ENCODE assay signal across 9 mouse cellular contexts in the genomic region with DNA sequence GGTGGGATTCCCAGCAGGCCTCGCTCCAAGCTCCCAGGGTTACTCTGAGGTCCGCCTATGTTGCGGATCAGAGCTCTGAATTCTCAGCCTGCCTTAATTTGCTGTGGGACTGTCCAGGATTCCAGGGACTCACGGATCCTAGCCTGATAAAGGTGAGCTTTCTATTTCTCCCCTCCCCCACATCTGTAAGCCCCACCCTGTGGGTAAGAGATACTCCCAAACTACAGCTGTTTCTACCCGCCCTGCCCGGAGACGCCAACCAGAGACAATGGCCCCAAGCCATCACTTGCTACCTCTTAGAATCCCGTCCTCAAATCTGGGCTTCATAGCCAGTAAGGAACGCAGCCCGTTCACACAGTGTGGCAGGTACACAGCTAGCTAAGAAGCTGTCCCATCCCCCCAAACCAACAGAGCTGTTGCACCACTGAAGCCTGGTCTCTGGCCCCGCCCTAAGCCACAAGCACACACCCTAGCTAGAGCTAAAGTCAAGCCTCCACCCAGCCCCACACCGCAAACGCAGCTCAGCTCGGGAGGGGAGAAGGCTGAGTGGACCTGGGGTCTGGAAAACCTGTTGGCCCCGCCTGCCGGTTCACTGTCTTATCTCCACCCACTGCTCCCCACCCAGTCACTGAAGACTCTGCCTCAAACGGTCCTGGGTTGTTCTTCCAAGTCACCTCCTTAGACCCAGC. TPM values are rescaled to one million over a fixed set of nuclear protein-coding genes. Genes with fewer than 3 reads are reported as not detected.
DNase-seq lines count a peak whose midpoint lies in the region; ATAC-seq and TF ChIP-seq lines count a peak whose summit lies in the region.
"Had no signal": no experiment of that assay in that cellular context is flagged by ENCODE, and none has a peak within 500 bp of the region (broad histone marks: within the 10 kb centered on the region; RNA-seq: fewer than 3 reads in every experiment).

No protein-coding gene starts in this region.

- peak overlapping the region; percentile 59 to 76 for H3K4me3 ChIP-seq in MEL (ENCODE audit: control insufficient read depth in 1 of 2, insufficient read depth in 1 of 2, low read depth in 2 of 2, low read length in 2 of 2)
- 0 out of 2 replicates have a peak overlapping the region, but pooled peaks have one; percentile 1 for H3K4me3 ChIP-seq in hindbrain, embryonic 12.5 days
- H3K4me3 ChIP-seq: heart, embryonic 15.5 days had no signal

- DNase-seq in CD4-positive, CD25-positive, alpha-beta regulatory T cell, adult 2 months (ENCODE audit: low read depth, low spot score): peak; percentile 86
- DNase-seq in MEL (ENCODE audit: low read depth, low spot score) (peak; percentile 96), adipocyte (ENCODE audit: low spot score) (no peak)
- DNase-seq in lung, postnatal 14 days: peak; percentile 39
- DNase-seq in spleen, postnatal 10 days (ENCODE audit: low spot score in 2 of 2): peak; percentile 66 to 84
- DNase-seq in ovary, adult 18-20 months (ENCODE audit: low spot score): no peak
- no peak for DNase-seq in layer of hippocampus, postnatal 14 days (ENCODE audit: low spot score in 2 of 2)

- no peak for TF ChIP-seq RAD21 in MEL (IDR thresholded peaks at IDR 0.05; ENCODE audit: low read depth, low read length)

- peaks cover 0 to 16% of the 10 kb centered on the region in 2 experiments; a peak in 2 of 4 replicates for H3K36me3 ChIP-seq in MEL (ENCODE audit: control insufficient read depth in 1 of 2, insufficient read depth in 2 of 2, low read length in 2 of 2)
- no peaks in the 10 kb centered on the region for H3K36me3 ChIP-seq in hindbrain, embryonic 12.5 days
- H3K36me3 ChIP-seq: heart, embryonic 15.5 days had no signal

- peaks cover 0 to 23% of the 10 kb centered on the region in 2 experiments; a peak in 3 of 4 replicates for H3K4me1 ChIP-seq in MEL (ENCODE audit: control insufficient read depth in 1 of 2, insufficient read depth in 2 of 2, low read length in 2 of 2)
- H3K4me1 ChIP-seq in hindbrain, embryonic 12.5 days: peaks cover 59% of the 10 kb centered on the region
- H3K4me1 ChIP-seq: heart, embryonic 15.5 days had no signal

- TF ChIP-seq POLR2A in MEL (IDR thresholded peaks at IDR 0.05; ENCODE audit: control insufficient read depth in 1 of 2, insufficient read depth in 1 of 2, low read depth in 1 of 2, low read length in 2 of 2, poor library complexity in 1 of 2): peak; percentile 64 to 77

- TF ChIP-seq EP300 in MEL (IDR thresholded peaks at IDR 0.05; ENCODE audit: low read depth in 1 of 2, low read length in 2 of 2): peak in 1 of 2 experiments; percentile 45; a peak in 2 of 4 replicates

- peak overlapping the region; percentile 72 for H3K9ac ChIP-seq in MEL (ENCODE audit: control insufficient read depth, low read depth, low read length, poor library complexity, severe bottlenecking)
- peak overlapping the region; percentile 50 for H3K9ac ChIP-seq in hindbrain, embryonic 12.5 days
- H3K9ac ChIP-seq: heart, embryonic 15.5 days had no signal

- H3K4me2 ChIP-seq in hindbrain, embryonic 12.5 days (replicated peaks): peak overlapping the region; percentile 43
- H3K4me2 ChIP-seq: heart, embryonic 15.5 days had no signal

- H3K79me2 ChIP-seq in MEL (ENCODE audit: control insufficient read depth, insufficient read depth, low read length, poor library complexity): no peaks in the 10 kb centered on the region

- ATAC-seq in hindbrain, embryonic 12.5 days (ENCODE audit: low FRiP score): no peak

- peak overlapping the region; percentile 88 for H3K27ac ChIP-seq in MEL (ENCODE audit: control insufficient read depth, low read depth, low read length)
- H3K27ac ChIP-seq in hindbrain, embryonic 12.5 days: peak overlapping the region; percentile 86
- H3K27ac ChIP-seq: heart, embryonic 15.5 days had no signal

- H3K9me3 ChIP-seq in MEL (replicated peaks; ENCODE audit: insufficient read depth, low read length): no peaks in the 10 kb centered on the region
- H3K9me3 ChIP-seq in hindbrain, embryonic 12.5 days (replicated peaks): no peaks in the 10 kb centered on the region
- H3K9me3 ChIP-seq: heart, embryonic 15.5 days had no signal

- 10% methylated on average over 17 of the region's 17 CpGs for WGBS in hindbrain, embryonic 12.5 days

- no peaks in the 10 kb centered on the region for H3K27me3 ChIP-seq in MEL (ENCODE audit: control insufficient read depth in 1 of 2, insufficient read depth in 2 of 2, low read length in 2 of 2)
- peaks cover 10% of the 10 kb centered on the region for H3K27me3 ChIP-seq in hindbrain, embryonic 12.5 days

- no peak for TF ChIP-seq CTCF in MEL (IDR thresholded peaks at IDR 0.05 in 2 of 3, conservative IDR thresholded peaks at IDR 0.05 in 1 of 3; ENCODE audit: control insufficient read depth in 1 of 3, insufficient read depth in 1 of 3, low read depth in 2 of 3, low read length in 3 of 3, poor library complexity in 1 of 3, severe bottlenecking in 1 of 3)

TF ChIP-seq in MEL, 35 proteins besides CTCF, POLR2A, EP300 and RAD21:
- TF ChIP-seq GABPA (IDR thresholded peaks at IDR 0.05; ENCODE audit: low read depth, low read length) (no peak), BHLHE40 (IDR thresholded peaks at IDR 0.05; ENCODE audit: borderline replicate concordance, low read depth, low read length) (peak; percentile 57), NELFE (IDR thresholded peaks at IDR 0.05; ENCODE audit: low read depth, low read length) (peak; percentile 37; the same call in 1 of the 2 replicates), MYB (IDR thresholded peaks at IDR 0.05; ENCODE audit: low read depth, low read length) (peak; percentile 33; the same call in 1 of the 2 replicates), MXI1 (IDR thresholded peaks at IDR 0.05; ENCODE audit: low read depth, low read length) (no peak; the same call in 1 of the 2 replicates), ELF1 (IDR thresholded peaks at IDR 0.05; ENCODE audit: low read depth, low read length) (no peak), TCF12 (IDR thresholded peaks at IDR 0.05; ENCODE audit: low read depth, low read length) (peak; percentile 9; the same call in 1 of the 2 replicates), ETS1 (IDR thresholded peaks at IDR 0.05; ENCODE audit: low read depth, low read length) (peak; percentile 78), MAFK (IDR thresholded peaks at IDR 0.05; ENCODE audit: borderline replicate concordance, low read depth, low read length) (no peak), TBP (IDR thresholded peaks at IDR 0.05; ENCODE audit: low read depth, low read length) (peak; percentile 58), ZKSCAN1 (IDR thresholded peaks at IDR 0.05; ENCODE audit: low read depth, low read length) (peak; percentile 78), TAL1 (IDR thresholded peaks at IDR 0.05; ENCODE audit: low read length) (no peak), JUND (IDR thresholded peaks at IDR 0.05; ENCODE audit: low read depth, low read length) (no peak), CHD2 (IDR thresholded peaks at IDR 0.05; ENCODE audit: low read length) (peak; percentile 70), ZMIZ1 (IDR thresholded peaks at IDR 0.05; ENCODE audit: low read depth, low read length) (no peak; the same call in 1 of the 2 replicates), MEF2A (IDR thresholded peaks at IDR 0.05; ENCODE audit: extremely low read depth, insufficient replicate concordance, low read depth, low read length, poor library complexity, severe bottlenecking) (no peak), E2F4 (IDR thresholded peaks at IDR 0.05; ENCODE audit: borderline replicate concordance, low read depth, low read length) (peak; percentile 45; the same call in 1 of the 2 replicates), POLR2AphosphoS5 (IDR thresholded peaks at IDR 0.05; ENCODE audit: borderline replicate concordance, low read depth, low read length) (no peak), ZC3H11A (IDR thresholded peaks at IDR 0.05; ENCODE audit: low read depth, low read length) (no peak; the same call in 1 of the 2 replicates), MYC (IDR thresholded peaks at IDR 0.05; ENCODE audit: low read depth, low read length) (0 out of 2 replicates have a peak, but pooled peaks have one; percentile 16), POLR2AphosphoS2 (IDR thresholded peaks at IDR 0.05; ENCODE audit: low read length) (no peak), UBTF (IDR thresholded peaks at IDR 0.05; ENCODE audit: borderline replicate concordance, insufficient read depth, low read depth, low read length) (no peak), SMC3 (IDR thresholded peaks at IDR 0.05; ENCODE audit: low read depth, low read length) (no peak), KAT2A (conservative IDR thresholded peaks at IDR 0.05; ENCODE audit: low read depth, low read length) (no peak), MAX (IDR thresholded peaks at IDR 0.05; ENCODE audit: low read length) (peak; percentile 19; the same call in 1 of the 2 replicates), USF1 (IDR thresholded peaks at IDR 0.05; ENCODE audit: low read depth, low read length) (no peak), MAZ (IDR thresholded peaks at IDR 0.05; ENCODE audit: low read depth, low read length) (peak; percentile 80), USF2 (IDR thresholded peaks at IDR 0.05; ENCODE audit: borderline replicate concordance in 1 of 2, insufficient read depth in 1 of 2, low read depth in 1 of 2, low read length in 2 of 2) (no peak), SIN3A (IDR thresholded peaks at IDR 0.05; ENCODE audit: low read length) (peak; percentile 68), ZNF384 (IDR thresholded peaks at IDR 0.05; ENCODE audit: low read depth, low read length) (no peak), NRF1 (IDR thresholded peaks at IDR 0.05; ENCODE audit: insufficient read depth, low read depth, low read length, poor library complexity, severe bottlenecking) (no peak), CHD1 (IDR thresholded peaks at IDR 0.05; ENCODE audit: low read depth, low read length) (no peak), RCOR1 (IDR thresholded peaks at IDR 0.05; ENCODE audit: low read depth, low read length) (peak; percentile 48), GATA1 (IDR thresholded peaks at IDR 0.05; ENCODE audit: low read depth, low read length) (no peak; the same call in none of the 2 replicates), HCFC1 (IDR thresholded peaks at IDR 0.05; ENCODE audit: low read depth, low read length) (0 out of 2 replicates have a peak, but pooled peaks have one; percentile 55)

RNA-seq across cellular contexts. Expression of gene Pou2f2, which starts 23.9 kb away (rescaled TPM):
- total RNA-seq in MEL (2012; rRNA removed): 0.73 and 0.75 TPM in 2 replicates
- polyA plus RNA-seq in MEL (2012; ENCODE audit: insufficient read depth in 1 of 2, insufficient read length in 2 of 2, low read depth in 1 of 2, low replicate concordance in 2 of 2, missing spikeins in 1 of 2): 1 to 10 TPM in 1 of 2 experiments, not detected in 1; 6.4 TPM
- 38.6 and 40.3 TPM in 2 replicates for polyA plus RNA-seq in hindbrain, embryonic 12.5 days (2016; fragmentation: Nextera tagmentation; extraction: Ambion mirVana)
- total RNA-seq in layer of hippocampus, postnatal 14 days (2021): 10 to 100 TPM; 10.1 to 11.4 TPM

Comparison
In these comparisons a context has a peak if more than half of its experiments do, and no peak if none do; other contexts are left out.
1. DNase-seq: peak in CD4-positive, CD25-positive, alpha-beta regulatory T cell, adult 2 months (single experiment), MEL (single experiment), lung, postnatal 14 days (single experiment) and spleen, postnatal 10 days (2 of 2); none in ovary, adult 18-20 months (single experiment), layer of hippocampus, postnatal 14 days (0 of 2) and adipocyte (single experiment).